Mouse (Mus musculus) layer of hippocampus, adult 18-20 months (tissue): ENCODE measurements around the gene Myo10. TPM values are rescaled to one million over a fixed set of nuclear protein-coding genes. Genes with fewer than 3 reads are reported as not detected.

ENCODE experiments used
- DNase-seq, 2 experiments: peaks; one replicate each; pipeline ENCODE4 v3.0.0; 2022; ENCODE audit warnings: low spot score in 2 of 2
- long read RNA-seq: library from polyadenylated mRNA; stranded (forward); transcript quantifications from one replicate; pipeline ENCODE4 v2.0.0, GENCODE M21; 2021
- total RNA-seq, 2 experiments: library from RNA; stranded (reverse); gene quantifications; 2 replicates each; pipeline ENCODE4 v1.2.3; 2021

Gene Myo10
- total RNA-seq = 10 to 100 TPM; 49.7 to 50.7 TPM
- long read RNA-seq, partial matches to known transcripts = 8 of 45 reads
- long read RNA-seq, other reads (novel, unspliced or antisense) = 37 of 45 reads

DNA sequence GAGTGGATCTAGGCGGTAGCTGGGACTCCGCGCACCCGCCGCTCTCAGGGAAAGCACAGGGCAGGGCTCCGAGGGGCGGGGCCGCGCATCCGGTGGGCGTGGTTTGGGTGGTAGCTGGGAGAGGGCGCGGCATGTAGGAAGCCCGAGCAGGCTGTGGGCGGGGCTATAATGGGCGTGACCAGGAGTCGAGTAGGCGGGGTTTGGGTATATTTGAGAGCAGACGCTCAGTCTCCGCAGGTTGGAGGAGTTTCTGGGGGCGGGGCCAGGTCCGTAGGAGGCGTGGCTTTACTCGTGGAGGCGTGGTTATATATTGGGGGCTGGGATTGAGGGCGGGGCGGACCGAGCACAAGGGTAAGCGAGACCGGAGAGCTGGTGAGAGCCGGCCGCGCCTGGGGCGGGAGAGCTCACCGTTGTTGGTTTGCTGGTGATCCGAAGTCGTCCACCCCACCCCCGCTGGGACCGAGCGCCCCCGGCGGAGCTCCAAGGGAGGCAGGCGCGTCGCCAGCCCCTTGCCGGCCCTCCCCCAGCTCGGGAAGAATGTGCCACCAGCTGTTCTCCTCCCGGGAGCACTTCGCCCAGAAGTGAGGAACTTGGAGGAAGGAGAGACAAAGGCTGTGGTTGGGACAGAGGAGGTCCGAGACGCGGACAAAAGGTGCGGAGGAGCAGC, at the start of gene Myo10:
Myo10 (plus strand) TSS at position 326 of the 667 bp plus-strand sequence.
- DNase-seq = peak; percentile 85 to 94

DNA sequence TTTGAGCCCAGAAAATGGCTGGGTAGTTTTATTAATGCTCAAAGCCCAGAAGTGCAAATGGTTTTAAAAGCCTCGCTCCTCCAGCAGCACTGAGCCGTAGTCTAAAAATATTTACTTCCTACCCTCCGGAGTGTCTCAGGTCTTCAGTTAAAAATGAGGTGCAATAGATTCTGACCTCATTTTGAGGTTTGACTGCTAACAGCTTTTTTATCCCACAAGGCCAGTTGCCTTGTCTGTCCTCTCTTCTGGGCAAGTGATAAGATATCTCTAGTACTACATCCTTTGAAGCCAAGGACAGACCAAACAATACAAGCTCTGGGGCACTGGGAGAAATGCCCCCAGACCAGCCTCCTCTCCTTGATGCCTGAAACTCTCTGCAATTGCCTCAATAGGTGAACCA, 49.2 kb upstream of the Myo10 start:
- no peak for DNase-seq

DNA sequence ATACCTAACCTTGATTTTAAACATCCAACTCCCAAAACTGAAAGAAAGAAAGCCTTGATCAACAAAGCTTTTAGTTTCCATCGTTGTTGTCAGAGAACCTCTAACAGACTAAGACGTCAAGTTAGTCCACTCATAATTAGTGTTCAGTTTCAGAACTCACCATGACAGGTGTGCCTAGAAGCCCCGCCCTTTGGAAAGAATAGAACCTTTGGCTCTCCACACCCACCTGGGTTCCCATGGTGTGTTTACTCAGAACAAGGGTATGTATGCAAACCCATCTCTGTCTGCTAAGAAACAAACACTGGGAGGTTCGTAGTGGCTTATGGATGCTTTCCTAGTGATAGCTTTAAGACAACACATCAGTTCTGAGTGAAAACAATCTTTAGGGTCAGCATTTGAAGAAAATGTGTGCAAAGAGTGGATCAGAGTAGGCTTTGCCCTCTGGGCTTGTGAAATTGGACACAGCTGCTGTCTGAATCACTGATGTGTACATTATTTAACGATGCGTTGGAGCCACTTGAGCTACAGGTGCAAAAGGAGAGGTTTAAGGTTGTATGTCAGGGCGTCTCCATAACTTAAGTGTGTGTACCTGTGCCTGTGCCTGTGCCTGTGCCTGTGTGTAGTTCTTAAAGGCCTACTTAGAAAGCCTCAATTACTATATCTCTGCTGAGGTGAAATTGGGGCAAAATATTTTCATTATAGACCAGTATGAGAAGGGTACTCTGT, 48.3 kb upstream of the Myo10 start:
- DNase-seq = no peak

DNA sequence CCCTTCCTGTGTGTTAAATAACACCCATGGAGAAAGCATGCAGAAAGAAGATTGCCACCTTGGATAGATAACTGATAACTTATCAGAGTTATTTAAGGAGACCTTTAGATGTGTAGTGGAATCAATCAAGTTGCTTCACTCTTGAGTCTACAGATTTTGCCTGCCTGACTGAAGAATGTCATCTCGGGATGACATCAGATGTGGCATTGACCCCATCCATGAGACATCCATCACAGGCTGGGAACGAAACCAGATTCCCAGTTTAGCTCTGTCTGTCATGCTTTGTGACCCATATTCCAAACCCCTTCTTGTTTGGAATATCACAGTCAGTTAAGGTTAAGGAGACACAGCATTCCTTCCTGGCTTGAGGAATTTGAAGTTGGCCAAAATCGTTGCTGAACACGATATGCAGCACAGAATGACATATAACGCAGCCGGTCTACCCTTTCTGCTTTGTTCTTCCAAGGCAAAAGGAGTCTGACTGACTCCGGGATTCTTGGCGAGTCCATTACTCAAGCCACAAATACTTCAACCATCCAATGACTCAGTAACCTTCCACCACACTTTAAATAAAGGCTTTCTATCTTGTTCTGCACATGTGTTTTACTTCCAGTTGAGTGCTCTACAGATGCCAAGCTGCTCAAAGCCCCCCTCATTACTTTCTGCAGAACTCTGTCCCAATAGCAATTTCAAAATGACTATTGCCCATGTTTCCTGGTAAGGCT, 44.8 kb upstream of the Myo10 start:
- no peak for DNase-seq

DNA sequence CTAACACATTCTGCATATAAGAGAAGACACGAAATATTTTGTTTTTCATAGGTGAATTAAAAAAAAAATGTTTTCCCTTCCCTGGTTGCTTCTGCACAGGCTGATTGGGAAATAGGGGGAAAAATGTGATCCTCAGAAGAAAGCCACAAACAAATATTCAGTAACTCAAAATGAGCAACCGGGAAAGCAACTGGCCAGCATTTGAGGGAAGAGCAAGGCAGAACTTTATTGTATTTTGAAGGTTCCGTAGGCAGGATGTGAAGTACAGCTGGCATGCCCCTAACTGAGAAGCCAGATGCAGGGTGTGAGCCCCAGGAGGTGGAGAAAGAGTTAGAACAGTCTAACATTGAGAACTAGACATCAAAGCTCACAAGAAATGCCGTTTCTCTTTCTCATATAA, 44.0 kb upstream of the Myo10 start:
- no peak for DNase-seq

DNA sequence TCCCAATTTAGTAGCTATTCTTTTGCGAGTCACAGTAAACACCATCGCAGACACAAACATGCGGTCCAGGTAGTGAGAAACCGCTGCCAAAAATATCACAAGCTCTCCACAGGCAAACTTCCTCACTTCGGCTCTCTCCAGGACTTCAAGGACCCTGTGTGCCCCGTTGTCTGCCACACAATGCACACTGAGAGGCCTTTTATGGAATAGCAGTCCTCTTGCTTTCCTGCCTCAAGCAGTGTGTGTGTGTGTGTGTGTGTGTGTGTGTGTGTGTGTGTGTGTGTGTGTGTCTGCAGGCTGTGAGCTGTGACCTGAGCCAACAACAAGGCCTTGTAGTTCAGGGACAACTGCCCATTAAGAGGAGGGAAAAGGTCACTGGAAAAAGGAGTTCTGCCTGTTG, 41.6 kb upstream of the Myo10 start:
- DNase-seq = no peak

DNA sequence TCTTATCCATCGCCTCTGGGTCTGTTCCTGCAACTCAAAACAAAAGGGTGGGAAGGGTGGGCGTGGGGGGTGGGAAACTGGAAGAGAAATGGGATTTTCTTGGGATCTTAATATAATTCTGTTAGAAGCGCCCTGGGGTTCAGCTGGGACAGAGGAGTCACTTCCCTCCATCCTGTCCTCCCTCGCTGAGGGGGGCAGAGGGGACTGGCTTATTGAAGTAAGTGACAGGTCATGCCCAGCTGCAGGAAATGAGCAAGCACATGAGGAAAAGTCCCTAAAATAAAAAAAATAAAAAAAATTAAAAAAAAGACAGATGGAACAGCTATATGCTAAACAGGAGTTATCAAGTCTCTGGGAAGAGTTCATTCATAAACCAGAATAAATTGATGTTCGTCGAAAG, 40.3 kb upstream of the Myo10 start:
- no peak for DNase-seq

DNA sequence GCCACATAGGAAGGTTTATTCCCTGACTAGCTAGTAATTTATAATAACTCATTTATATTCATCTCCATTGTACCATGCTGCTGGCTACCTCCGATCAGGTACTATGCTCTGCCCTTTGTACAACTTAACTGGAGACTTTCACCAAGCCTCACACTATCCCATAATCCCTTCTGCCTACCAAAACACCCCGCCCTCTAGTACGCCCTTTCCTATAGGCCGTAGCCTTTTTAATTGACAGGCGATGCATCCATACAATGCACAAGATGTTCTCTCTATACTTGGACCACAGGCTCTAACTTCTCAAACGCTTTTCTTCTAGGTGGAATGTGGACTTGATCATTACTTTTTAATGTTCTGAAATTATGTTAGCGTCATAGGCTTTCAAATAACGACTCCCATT, 39.0 kb upstream of the Myo10 start:
- DNase-seq = no peak

DNA sequence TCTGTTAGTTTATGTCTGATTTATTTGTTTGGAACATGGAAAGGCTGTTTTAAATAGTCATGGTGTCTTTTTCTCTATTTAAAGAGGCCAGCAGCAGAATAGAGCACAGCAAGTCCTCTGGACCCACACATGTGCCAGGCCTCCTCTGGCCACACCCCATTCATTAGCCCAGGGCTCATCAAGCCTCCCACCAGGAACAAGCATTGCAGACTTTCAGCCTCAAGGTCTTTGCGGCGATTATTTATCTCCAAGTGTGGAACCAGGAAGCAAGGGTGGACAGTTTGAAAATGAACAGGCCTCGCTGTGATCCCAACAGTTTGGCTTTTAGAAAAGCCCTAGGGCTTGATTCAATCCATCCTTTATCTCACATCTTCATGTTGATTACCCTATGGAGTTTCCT, 35.5 kb upstream of the Myo10 start:
- DNase-seq = no peak

DNA sequence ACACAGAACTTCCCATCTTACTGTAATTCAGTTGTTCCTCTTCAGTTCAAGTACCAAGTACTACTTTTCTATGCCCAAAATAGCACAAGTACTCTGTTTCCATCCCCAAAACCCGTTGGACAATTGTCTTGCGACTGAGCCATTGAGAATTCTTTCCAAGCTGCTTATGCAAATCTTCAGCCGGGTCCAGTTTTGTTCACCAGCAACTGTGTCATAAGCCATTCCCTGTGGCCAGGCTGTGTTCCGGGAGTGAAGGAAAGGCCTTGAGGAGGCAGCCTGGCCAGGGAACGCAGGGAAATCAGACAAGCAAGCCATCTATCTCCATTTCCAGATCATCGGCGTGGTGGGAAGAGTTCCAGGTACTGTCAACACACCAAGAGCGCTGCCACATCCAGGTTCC, 34.4 kb upstream of the Myo10 start:
- DNase-seq = no peak

DNA sequence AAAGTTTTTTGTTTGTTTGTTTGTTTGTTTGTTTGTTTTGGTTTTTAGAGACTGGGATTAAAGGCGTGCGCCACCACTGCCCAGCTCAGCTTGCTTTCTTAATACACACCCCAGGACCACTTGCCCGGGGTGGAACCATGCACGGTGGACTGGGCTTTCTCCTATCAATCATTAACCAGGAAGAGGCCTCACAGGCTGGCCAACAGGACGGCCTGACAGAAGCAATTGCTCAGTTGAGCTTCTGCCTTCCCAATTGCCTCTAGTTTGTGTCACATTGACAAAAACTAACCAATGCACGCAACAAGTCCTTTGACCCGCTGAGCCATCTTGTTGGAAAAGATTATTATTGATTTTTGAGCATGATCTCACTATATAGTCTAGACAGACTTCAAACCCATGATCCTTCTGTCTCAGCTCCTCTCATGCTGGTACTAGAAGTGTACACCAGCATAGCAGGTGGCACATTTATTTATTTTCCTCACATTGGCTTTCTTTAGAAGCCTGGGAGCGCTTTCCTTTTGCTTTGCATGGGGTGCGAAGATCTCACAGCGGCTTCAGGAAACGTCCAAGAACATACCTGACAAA, 32.9 kb upstream of the Myo10 start:
- DNase-seq = no peak

DNA sequence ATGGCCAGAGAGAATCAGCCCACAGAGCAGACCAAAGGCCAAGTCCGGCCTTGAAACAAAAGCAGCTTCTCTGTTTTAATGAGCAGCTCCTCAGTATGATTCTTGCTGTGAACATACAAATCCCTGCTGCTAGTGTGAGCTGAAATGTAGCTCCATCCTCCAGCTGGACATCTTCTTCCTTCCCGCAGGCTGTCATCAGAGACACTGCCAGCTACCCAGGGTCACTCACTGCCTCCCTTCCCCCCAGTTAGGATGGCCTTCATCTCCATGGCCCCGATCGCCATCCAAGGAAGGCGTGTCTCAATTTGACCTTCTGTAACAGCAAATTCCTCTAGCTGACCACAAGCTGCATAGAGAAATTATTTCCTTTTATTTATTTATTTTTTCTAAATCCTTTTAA, 32.4 kb upstream of the Myo10 start:
- no peak for DNase-seq

DNA sequence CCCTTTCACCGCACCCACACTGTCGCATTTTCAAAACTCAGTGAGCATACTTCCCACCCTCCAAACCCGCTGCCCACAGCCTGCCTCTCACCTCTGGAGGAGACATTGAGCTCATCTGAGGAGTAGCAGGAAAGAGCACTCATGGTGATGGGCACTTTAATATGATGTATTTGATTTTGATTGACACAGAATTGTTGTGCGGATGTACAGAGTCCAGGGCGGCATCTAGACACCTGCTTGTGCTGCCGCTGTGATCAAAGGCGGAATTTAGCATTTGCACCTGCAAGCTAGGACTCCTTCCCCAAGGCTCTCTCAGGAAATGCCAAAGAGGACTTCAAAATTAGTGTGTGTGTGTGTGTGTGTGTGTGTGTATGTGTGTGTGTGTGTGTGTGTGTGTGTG, 31.4 kb upstream of the Myo10 start:
- DNase-seq = no peak

DNA sequence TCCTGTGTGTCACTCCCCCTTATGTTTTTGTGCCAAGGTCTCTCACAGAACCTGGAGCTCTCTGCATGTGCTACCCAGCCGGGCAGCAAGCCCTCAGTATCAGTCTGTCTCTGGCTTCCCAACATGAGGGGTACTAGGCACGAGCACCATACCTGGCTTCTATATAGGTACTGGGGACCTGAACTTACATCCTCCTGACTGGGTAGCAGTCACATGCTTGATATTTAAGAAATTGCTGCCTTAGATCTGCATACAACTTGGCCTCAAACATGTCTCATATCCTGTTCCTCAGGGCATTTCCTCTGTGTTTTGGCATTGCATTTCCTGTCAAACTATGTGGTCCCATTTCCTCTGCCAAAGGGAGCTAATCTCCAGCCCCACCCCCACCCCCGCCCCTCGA, 30.4 kb upstream of the Myo10 start:
- DNase-seq = no peak

DNA sequence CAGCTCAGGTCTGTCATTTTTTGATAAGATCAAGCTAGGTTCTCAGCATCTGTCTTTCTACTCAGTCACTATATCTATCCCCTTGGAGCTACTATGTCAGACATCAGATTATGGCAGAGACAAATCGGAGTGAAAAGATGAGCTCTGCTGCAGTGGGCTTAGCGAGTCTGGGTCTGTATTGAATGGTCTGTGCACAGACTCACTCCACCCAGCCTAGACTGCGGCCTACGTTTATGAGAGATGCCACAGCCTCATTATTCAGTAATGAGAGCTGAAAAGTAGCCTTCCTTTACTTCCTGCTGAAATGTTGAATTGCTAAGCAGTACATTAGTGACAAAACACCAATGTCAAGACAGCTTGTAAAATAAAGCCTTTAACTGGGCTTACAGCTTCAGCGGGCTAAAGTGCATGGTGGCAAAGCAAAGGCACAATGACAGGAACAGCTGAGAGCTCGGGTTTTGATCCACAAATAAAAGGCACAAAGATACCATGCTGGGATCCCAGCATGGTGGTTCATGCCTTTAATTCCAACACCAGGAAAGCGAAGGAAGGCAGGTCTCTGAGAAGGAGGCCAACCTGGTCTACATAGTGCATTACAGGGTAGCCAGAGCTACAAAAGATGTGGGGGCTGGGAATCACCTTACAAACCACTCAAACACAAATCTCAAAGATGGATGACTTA, 28.7 kb upstream of the Myo10 start:
- DNase-seq = no peak

DNA sequence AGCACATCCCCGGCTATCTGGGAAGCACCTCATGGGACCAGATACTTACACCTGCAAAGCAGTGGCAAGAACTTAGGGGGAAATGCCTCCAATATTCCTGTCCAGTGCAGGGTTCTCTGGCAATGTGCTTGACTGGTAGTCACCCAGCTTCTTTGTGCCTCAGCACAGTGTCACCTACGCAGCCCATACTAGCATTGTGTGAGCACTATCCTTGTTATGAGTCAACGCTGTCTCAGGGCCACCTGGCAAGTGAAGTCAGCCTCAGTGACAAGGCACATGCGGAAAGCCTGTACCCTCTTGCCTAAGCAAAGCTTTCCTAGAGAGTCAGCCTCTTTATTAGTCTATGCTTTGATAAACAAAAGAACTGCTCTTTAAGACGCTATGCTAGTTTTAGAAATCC, 24.0 kb upstream of the Myo10 start:
- no peak for DNase-seq

DNA sequence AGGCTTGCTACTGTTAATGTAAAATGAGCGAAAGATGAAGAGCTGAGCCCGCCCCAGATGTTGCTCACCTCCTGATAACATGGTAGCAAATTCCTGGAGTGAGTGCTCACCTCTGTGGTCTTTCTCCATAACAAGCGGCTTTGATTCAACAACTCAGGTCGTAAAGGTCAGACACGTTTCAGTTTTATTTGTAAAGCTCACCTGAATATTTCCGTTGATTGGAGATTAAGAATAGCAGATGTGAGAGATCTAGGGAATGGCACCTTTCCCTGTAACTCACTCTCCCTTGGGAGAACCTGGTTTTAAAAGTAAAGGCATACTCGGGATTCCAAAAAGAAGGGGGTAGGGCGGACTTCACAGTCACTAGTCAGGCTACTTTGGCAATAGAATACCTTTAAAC, 20.0 kb upstream of the Myo10 start:
- DNase-seq = no peak

DNA sequence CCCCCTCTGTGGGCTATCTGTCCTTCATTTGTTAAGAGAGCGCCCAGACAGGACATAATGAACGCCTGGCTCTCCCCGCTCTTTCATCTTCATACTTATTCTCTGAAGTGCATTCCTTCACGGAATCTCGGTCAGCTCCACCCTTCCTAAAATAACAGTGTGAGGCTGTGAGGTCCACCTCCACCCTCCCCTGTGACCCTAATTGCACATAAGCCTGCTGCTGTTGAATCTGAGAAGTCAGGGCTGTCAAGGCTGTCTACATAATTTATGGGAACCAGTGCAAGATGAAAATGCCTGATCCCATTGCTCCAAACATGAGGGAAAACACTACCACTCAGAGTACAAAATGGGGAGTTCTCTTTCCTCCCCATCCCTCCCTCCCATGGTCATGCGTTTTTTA, 19.0 kb upstream of the Myo10 start:
- no peak for DNase-seq

DNA sequence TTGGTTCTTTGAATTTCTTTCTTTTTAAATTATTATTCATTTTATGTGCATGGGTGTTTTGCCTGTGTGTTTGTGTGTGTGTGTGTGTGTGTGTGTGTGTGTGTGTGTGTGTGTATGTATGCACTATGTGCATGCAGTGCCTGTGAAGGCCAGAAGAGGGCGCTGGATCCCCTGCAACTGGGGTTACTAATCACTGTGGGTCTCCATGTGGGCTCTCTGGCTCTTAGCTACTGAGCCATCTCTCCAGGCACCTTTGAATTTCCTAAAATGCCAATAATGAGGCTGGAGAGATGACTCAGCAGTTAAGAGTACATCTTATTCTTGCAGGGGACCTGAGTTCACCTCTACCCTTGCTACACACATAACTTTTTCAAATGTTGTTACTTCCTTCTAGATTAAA, 18.1 kb upstream of the Myo10 start:
- no peak for DNase-seq

DNA sequence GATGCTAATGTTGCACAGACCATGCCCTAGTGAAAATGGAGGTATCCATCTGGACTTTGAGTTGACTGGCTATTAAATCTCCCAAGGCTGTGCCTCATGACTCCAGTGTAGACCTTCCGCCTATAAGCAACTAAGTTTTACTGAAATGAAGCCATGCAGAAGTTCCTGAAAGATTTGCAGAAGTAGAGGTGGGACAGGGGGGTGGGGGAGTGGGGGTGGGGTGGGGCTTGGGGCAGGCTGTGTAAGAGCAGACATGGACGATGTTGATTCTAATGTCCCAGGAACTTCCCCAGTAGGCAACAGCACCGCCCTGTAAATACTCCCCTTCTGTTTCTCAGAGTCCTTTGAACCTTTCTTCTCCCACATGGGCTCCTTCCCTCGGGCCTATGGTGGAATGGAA, 16.9 kb upstream of the Myo10 start:
- DNase-seq = no peak

DNA sequence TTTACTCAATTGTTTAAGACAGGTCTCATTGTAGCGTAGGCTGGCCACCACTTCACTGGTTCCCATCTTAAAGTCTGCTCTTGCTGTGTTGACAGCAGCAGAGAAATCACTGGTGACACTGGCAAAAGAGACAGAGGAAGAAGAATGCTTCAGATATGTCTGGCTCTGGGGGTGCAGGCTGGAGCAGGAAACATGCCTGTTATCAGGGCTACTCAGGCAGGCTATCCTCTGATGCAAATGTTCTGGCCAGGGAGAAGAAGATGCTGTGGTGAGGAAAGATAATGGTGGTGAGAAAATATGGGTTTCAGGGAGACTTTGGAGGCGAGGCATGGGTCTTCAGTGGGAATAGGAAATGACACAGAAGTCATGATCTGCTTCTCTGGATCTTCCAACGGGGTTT, 13.6 kb upstream of the Myo10 start:
- DNase-seq = no peak
